Mouse (Mus musculus) erythroblast, adult 5-6 weeks (primary cell): ENCODE measurements around the gene Mrap. TPM values are rescaled to one million over a fixed set of nuclear protein-coding genes. Genes with fewer than 3 reads are reported as not detected.
A peak's percentile ranks its signal among the peaks of the same experiment; 100 is the strongest.

Source experiments
- ATAC-seq: replicated peaks from 2 replicates; pipeline ENCODE4 v1.8.0; 2016; ENCODE audit warnings: moderate number of reproducible peaks, mild to moderate bottlenecking, moderate TSS enrichment, inconsistent platforms; ENCODE audit not compliant: poor library complexity, low FRiP score, severe bottlenecking
- total RNA-seq, 2 experiments: library from RNA; stranded (forward) in 1 of 2; stranded (reverse) in 1 of 2; fragments of 150-400 nt in 1 of 2; fragments of 200-764, 138-1000 nt in 1 of 2; gene quantifications; 2 replicates each; pipeline versions ENCODE4 v1.2.3 to v1.2.4; 2015 to 2017; ENCODE audit warnings: low replicate concordance in 2 of 2

The Mrap gene
- total RNA-seq, 2 experiments from 2014 or later, result 2.0 TPM; not detected in 1

- ATAC-seq, result no peak
Measured at GRCm38 (mm10) chr16:90748169-90748568, 10.2 kb downstream of the Mrap start.

- 0 out of 2 replicates have a peak, but pooled peaks have one; percentile 16 for ATAC-seq
Measured at GRCm38 (mm10) chr16:90753386-90753941, 15.5 kb downstream of the Mrap start.

DNA sequence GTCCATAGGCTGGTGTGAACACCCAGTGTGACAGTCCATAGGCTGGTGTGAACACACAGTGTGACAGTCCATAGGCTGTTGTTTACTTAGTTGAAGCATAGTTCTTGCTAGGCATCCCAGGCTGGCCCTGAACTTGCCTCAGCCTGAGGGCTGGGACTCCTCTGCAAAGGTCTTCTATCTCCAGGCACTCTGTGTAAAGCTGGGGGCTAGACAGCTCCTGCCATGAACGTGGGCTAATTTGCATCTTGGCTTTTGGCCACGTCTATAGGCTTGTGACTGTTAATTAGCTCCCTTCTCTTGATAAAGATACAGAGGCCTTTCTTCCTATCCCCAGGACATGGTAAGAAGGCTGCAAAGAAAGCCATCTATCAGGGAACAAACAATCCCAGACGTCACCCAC, 21.3 kb downstream of the Mrap start:
- no peak for ATAC-seq

GRCm38 (mm10) chr16:90760515-90760914, 22.5 kb downstream of the Mrap start:
- peak; percentile 94 for ATAC-seq

DNA sequence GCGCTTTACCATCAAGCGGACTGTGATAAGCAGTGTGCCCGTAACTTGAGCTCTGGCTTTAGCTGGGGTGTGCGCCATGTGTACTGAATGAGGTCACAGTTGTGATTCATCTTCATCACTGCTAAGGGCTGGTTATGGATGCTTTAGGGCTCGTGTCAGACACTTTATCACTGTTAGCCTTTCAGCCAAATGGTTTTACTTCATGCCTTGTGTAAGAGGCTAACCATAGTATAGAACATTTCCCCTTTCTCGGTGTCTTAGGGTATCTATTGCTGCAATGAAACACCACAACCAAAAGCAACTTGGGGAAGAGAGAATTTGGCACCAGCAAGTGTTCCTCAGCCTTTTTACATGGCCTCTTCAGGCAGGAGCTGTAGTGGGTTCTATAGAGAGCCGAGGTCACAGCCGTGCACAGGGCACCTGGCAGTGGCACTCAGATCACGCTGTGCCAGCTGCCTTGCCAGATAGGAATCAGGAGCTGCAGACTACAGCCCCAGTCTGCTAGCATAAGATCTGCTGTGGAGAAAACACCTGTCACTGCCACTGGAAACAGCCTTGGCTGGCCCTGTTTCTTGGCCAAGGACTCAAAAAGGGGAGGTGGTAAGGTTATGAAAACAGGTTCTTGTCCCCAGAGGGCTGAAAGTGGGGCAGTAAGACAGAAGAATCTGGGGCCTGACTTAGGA, 27.3 kb downstream of the Mrap start:
- ATAC-seq, result peak; percentile 69

- no peak for ATAC-seq
Measured at GRCm38 (mm10) chr16:90766919-90767454, 29.0 kb downstream of the Mrap start.

GRCm38 (mm10) chr16:90774216-90774615, 36.2 kb downstream of the Mrap start:
- ATAC-seq, result no peak

DNA sequence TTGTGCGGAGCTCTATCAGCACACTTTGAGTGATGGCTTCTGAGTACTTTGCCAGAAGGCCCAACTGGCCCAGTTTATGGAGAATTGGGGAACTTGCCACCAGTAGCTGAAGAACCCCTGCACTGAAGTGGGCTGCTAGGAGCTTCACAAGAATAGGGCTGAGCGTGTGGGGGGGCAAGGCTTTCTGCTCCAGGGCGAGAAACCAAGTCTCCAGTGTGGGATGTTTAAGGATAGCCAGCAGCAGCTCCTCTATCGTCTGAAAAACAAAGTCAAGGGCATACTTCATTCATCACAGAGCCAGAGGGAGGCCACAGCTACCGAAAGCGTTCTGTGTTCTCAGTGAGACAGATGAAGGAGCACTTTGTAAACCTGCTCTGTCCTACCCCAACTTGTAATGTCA, 36.6 kb downstream of the Mrap start:
- ATAC-seq, result no peak

DNA sequence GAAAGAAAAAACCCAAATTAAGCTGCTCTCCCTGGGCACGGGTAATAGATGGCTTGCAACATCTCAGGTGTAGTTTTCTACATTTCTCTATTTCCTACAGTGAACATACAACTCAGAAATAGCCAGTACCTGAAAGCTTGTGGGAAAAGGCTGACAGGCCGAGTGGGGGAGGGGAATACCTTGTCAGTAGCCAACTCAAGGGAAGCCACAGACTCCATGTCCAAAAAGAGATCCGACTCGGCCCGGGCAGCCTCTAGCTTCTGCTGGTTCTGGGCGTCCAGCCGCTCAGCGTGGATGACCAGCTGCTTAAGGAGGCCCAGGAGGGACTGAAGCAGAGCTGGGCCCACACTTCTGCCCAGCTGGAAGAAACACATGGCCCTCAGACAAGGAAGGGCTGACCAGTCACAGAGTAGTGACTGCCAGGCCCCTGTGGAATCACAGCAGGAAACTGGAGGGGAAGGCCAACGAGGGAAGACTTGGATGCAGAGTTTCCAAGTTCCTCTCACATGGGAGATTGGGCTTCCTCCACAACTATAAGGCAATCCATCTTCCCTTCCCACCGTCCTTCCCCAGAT, 38.0 kb downstream of the Mrap start:
- no peak for ATAC-seq

DNA sequence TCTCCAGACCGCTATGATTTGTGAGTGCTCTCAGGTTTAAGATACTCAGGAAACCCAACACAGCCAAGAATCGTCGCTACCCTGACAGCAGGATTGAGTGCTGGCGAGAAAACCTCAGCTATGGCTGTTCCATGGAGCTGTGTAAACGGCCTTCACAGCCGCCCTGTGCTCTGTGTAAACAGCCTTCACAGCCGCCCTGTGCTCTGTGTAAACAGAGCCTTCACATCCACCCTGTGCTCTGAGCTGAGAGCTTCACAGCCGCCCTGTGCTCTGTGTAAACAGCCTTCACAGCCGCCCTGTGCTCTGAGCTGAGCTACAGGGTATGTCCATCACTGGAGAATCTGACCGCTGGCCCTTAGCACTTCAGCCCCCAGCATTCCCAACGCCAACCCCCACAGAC, 41.8 kb downstream of the Mrap start:
- no peak for ATAC-seq

DNA sequence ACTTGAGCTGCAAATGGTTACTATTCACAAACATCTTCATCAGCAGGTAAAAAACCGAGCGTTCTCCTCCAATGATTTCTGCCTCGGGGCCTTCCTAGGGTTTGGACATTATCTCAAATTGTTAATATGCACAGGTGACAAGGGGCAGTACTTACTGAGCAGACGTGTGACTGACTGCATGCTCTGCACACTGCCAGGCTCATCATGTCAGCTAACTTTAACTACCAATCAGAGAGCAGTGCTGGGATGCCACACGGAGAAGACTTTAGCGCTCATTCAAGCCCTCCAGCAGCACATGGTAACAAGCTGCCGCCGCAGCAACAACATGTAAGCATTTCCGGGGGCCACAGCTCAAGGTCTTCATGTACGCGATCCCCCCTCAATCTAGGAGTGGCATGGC, 45.3 kb downstream of the Mrap start:
- no peak for ATAC-seq

GRCm38 (mm10) chr16:90785257-90785656, 47.2 kb downstream of the Mrap start:
- no peak for ATAC-seq

DNA sequence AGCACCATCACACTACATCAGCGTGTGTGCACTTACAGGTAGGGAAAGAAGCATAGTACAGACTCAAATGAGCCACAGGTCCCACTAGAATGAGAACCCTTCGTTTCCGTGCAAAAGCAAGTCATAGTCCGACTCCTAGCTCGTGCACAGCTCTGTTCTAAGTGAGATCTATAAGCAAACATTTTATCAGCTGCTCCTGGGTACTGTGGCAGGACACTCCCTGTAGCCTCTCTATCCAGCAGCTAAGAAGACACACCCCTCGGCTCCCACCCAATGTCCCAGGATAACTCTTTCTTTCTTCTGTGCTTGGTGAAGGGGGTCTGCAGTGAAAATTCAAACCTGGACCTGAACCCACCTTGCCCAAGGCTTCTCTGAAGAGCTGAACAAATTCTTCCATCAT, 50.6 kb downstream of the Mrap start:
- no peak for ATAC-seq

- no peak for ATAC-seq
Measured at GRCm38 (mm10) chr16:90790946-90791345, 52.9 kb downstream of the Mrap start.

GRCm38 (mm10) chr16:90792066-90792465, 54.1 kb downstream of the Mrap start:
- no peak for ATAC-seq

DNA sequence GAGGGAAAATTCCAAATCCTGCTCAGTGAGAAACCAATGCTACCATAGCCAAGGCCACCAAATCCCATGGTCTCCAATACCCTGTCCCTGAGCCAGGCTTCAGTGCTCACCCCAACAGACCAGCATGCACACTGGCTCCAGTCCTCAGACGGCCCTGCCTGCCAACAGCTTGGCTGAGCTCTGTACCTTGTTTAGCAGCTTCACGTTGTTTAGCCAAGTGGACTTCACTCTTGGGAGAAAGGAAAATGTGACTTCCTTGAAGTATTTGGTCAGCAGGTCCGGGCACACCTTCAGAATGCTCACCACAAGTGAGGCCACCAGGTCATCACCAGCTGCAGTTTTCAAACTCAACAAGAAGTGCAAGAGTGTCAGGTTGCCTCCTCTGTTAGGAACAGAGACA, 54.5 kb downstream of the Mrap start:
- ATAC-seq, result no peak

- no peak for ATAC-seq
Measured at GRCm38 (mm10) chr16:90794708-90795107, 56.7 kb downstream of the Mrap start.

DNA sequence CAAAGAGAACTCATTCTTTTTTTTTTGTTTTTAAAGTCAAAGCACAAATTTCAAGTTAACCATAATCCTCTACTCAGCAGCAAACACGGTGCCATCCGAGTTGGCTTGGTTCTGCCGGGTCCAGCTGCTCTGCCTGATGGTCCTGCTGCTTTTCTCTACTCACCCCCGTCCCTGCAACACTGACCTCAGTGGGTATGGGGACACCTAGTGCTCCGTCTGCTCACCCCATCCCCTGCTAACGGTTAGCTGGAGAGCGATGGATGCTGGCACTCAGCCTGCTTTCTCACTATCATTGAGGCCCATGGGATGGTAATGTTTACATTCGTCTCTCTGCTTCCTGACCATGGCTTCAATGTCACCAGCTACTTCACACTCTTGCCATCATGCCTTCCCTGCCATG, 60.4 kb downstream of the Mrap start:
- no peak for ATAC-seq

DNA sequence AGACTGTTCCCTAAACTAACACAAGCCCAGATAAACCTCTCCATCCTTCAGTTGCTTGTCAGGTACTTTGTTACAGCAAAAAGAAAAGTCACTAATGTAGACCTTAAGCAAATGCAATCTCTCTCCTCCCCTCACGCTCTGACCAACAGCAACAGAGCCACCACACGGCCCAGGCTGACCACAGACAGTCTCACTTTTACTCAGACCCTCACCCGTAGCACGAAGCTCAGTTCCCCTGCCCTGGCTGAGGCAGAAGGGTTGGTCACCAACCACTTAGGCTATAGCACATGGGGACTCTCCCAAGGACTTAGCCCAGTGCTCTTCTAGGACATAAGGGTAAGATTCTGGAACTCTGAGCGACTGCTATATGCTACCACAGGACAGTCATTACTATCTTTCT, 60.8 kb downstream of the Mrap start:
- ATAC-seq, result no peak
